Mouse (Mus musculus): ENCODE measurements at regions not wholly inside any gene's neighbourhood (a gene's known extent, or its start where the extent isn't known, plus 50 kb on each side); places are given as distances from the start of the nearest gene placed in this dataset.

DNA sequence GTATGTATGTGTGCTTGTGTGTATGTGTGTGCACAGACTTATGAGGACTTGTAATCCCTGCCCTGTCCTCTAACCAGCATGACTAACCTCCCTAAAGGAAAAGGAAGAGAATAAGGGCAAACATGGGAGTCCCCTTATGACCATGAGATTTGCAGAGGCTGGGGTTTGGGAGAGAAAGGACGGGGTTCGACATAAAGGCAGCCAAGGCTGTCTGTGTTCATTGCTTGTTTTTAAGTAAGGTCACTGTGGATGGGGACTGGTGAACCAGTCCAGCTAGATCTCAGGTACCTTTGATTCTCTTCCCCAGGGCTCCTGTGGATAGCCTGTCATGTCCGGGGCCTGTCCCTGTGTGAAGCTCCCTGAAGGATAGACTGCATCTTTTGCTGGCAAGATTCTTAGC lies 55.6 kb downstream of the Irf2bp2 start:
- no peak for DNase-seq (ENCODE audit: low spot score in 2 of 2)

DNA sequence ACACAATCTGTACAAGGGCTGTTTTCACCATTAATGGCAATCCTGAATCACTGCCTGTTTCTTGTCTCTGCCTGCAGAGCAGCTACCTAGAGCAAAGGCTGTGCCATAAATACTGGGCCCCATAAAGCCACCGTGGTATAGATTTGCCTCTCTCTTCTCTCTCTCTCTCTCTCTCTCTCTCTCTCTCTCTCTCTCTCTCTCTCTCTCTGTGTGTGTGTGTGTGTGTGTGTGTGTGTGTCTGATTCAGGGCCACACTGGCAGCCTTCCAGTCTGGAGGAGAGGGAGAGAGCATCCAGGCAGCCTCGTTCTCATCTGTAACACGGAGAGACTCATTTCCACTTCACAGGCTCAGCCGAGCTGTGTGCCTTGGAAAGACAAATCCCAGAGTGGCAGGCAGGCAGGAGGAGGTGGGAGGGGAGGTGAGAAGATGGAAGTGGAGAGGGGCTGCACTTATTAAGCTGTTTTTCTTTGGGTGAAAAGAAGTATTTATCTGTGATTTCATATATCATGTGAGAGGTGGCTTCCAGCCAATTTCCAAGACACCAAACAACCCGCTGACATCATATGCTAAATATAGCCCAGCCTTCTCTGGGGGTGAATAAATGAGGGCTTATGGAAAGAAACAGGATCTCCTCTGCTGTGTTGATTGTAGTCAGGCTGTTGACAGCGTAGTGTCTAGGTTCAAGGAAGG lies 56.7 kb downstream of the Irf2bp2 start:
- peak; percentile 87 to 89 for DNase-seq (ENCODE audit: low spot score in 2 of 2)

DNA sequence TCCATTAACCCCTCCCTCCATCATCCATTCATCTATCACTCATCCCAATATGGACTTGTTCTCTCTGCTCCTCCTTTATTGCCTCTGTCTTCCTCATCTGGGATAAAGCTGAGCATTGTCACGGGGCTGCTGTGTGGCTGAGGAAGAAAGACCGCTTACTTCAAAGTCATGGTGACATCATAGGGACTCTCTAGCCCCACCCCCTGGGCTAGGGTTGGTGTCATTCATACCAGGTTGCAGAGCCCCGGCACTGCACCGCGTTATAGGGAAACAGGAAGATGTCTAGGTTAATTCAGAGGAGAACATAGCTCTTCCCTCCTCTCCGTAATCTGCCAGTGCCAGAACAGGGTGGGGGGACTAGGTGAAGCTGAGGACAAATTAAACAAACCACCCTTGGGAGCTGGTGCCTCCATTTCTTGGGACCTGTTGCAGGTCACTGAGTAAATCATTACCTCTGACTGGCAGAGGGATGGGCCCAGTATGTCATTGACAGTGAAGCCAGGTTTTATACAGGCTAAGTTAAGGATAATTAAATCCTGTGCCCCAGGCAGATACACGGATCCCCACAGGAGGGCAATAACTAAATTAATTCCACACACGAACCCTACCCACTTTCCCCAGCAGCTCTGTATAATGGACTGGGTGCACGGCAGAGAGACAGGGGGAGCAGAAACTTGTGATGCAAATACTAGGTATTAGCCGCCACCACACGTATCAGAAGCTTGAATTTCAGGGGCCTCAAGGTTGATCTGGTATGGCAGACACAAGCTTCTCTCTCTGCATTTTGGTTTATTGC lies 57.5 kb downstream of the Irf2bp2 start:
- DNase-seq (ENCODE audit: low spot score in 2 of 2), result no peak

DNA sequence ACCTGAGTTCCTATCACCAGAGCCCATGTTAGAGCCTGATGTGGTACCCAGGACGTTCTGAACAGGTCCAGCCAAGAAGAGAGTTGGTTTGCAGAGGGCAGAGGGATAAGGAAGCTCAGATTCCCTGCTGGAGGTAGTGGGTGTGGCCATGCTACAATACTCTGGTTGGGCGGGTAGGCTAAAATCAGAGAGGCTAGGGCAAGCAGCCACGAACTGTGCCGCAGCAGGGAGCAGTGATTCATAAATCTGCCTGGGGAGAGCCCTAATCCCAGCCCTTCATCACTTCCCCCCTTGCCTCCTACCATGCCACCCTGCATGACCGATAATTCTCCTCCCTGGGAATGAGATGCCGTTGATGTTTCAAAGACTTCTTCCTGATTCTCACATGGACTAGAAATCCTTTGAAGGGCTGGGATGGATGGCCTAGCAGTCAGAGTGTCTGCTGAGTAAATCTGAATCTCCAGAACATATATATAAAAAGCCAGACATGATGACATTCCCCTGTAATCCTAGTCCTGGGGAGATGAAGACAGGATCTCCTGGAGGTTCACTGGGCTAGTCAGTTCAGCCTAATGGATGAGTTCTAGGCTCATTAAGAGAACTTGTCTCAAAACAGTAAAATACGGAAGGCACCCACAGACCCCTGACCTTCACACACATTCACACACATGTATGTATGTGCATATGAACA lies 57.6 kb upstream of the Tarbp1 start:
- DNase-seq (ENCODE audit: low spot score in 2 of 2), result no peak

DNA sequence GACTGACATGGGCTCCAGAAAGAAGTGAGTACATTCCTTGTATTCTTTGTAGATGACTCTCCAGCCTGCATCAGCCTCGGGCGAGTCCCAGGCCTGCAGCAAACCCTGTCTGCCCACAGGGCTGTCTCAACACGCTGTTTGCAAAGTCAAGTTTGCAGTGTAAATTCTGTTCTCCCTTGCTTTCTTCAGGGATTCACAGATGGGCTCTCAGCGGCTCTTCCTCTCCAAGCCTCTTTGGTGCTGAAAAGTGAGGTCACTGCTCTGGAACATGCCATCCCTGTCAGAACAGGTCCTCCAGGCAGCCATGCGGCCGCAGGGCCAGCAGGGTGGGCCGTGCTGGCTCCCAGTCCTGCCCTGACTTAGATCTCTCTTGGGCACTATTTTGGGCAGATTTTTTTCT lies 56.6 kb upstream of the Tarbp1 start:
- no peak for DNase-seq (ENCODE audit: low spot score in 2 of 2)

DNA sequence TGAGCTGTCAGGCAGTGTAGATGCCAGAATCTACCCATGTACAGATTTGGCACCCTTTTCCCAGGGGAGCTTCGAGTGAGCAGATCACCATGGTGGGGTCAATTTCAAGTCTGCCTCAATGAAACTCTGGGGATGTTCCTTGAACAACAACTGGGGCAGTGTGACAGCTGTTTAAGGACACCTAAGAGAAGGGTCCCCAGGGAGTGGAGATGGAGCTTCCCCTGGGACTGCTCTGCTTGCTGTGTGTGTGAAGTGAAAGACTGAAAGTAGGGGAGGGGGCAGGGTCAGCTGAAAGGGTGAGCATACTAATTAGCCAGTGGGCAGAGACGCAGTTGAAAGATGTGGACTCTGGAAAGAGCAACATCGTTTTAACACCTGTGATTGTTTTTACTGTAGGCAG lies 54.5 kb upstream of the Tarbp1 start:
- no peak for DNase-seq (ENCODE audit: low spot score in 2 of 2)

DNA sequence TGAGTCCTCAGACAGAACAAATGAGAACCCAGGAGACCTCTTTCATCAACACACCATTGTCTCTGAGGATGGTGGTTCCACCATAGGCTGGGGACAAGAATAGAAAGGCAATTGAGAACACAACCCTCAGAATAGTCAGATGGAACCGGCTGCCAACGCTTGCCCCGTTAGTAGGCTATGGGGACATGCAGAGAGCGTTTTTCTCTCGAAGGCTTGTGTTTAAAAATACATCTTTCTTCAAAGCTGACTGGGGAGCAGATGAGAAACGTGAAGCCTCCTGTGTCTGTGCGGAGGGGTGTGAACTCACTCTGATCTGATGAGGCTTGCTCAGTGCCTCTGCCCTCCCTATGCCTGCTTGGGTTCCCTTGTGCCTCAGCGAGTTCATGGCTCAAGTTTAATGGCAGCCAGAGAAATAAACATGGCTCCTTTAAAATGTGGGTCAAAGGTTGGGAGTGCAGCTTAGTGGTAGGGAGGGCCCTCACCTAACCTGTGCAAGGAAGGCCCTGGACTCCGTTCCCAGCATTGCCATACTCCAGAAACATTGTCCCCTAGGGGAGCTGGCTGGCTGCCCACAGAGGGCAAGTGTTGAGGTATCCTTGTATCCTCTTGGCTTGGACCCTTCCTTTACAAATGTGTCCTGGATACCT lies 53.7 kb upstream of the Tarbp1 start:
- peak; percentile 66 to 70 for DNase-seq (ENCODE audit: low spot score in 2 of 2)

DNA sequence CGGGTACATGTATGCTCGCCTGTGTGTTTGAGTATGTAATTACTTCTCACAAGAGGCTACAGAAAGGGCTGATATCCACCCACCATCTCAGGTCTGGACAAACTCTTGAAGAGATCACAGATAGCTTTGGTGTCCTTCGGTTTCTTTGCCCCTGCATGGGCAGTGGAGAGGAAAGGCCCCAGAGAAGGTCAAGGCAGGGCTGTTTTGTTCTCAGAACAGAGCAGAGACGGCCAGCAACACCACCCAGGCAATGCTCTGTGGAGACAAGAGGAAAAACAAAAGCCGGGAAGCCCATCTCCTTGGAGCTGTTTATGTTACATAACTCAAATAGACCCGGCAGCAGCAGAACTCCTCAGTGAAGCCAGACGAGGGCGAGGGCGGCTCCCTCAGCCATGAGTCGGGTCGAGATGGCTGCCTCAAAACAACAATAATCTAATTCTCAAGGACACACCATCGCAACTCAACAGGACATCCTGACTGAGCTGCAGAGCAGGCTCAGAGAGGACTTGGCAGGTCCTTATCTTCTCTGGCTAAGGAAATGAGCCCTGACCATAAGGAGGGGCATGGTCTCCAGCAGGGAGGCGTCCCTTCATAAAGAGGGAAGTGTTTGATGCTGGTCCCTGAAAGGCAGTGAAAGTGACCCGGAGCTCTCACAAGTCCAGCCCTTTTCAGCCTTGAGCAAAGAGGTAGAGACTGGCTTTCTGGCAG lies 52.2 kb upstream of the Tarbp1 start:
- DNase-seq (ENCODE audit: low spot score in 2 of 2), result peak in 1 of 2 experiments; percentile 57

DNA sequence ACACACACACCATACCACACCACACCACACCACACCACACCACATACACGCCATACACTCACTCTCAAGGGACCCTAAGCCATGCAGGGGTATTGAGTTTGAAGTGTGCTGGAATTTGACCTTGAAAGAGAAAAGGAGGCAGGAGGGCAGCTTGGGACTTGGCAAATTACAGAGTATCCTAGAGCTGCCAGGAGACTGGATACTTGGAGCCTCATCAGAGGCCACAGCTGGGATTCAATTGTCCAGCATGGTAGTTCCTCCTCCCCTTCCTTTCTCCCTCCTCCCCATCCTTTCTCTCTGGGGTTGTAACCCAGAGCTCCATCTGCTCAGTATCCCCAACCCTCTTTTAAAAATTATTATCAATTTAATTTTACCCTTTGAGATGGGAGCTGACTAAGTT lies 50.7 kb upstream of the Tarbp1 start:
- no peak for DNase-seq (ENCODE audit: low spot score in 2 of 2)
